Mouse (Mus musculus): ENCODE data around the gene Olfr118.

GRCm38 (mm10) chr17:37666688-37667087, at the start of gene Olfr118:
- TF ChIP-seq CTCF (IDR thresholded peaks at IDR 0.05; ENCODE audit: control insufficient read depth, insufficient read depth, low read length): no peak
- no peak for TF ChIP-seq POLR2A (IDR thresholded peaks at IDR 0.05; ENCODE audit: borderline replicate concordance, control insufficient read depth, low read depth, low read length)

All from bone marrow, adult 2 months (tissue).